Mouse (Mus musculus) left cerebral cortex, postnatal 4 days (tissue): ENCODE results near the gene Gsg1l. TPM values are rescaled to one million over a fixed set of nuclear protein-coding genes. Genes with fewer than 3 reads are reported as not detected.

Experiments used
- DNase-seq: peaks from one replicate; pipeline ENCODE4 v3.0.0-alpha.2; 2022
- intact Hi-C: fragments of 180-260 bp; cut with DNase I; formaldehyde crosslinking; loops from one replicate; pipeline ENCODE4 v1.15.1; 2025
- total RNA-seq, 2 experiments: library from RNA; stranded (reverse); gene quantifications; 2 replicates each; pipeline ENCODE4 v1.2.3; 2021

The Gsg1l gene
- 10 to 100 TPM; 16.4 to 19.2 TPM for total RNA-seq

DNA sequence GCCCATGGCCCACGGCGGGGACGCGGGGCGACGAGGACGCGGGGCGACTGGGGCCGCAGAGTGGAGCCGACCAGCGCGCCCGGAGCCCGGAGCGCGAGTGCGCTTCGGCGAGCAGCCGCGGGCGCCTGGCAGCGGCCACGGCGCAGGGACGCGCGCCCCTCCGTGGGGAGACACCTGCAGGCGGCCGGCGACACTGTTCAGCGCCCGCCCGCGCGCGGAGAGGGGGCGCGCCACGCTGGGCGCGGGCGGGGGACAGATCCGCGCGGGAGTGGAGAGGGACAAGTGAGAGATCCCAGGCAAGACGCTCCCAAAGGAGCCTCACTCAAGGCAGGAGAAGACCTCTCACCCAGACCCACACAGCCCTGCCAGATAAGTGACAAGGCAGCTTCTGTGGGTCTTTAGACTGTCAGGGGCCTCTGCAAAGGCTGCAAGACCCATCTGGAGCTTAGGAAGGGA, at the start of gene Gsg1l:
TSS of gene Gsg1l (minus strand) at position 126 of the 456 bp plus-strand sequence.
- intact Hi-C loops, result loop anchor here (10.0 kb wide), 4 partner anchors 248 to 408 kb away; no protein-coding TSS in a partner anchor
- DNase-seq, result peak; percentile 36

DNA sequence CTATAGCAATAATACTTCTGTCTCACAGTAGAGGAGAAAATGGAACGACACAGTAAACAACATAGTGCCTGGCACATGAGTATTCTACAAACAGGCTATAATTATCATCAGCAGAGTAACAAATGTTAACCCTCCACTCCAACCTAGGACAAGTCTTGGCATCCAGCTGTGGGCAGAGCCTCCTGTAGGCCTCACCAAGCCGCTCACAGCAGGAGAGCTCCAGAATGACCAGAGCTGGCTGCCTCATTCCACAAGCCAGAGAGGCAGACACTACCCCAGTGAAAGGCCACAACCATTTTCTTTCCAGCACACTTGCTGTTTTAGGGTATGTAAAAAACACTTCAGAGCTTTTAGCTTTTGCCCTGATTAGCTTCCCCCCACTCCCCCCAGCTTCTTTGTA, 45.5 kb upstream of the Gsg1l start:
- intact Hi-C loops, result no loop called here
- no peak for DNase-seq

- no peak for DNase-seq
- intact Hi-C loops, result no loop called here
Observed at GRCm38 (mm10) chr7:126126502-126126901, 44.3 kb upstream of the Gsg1l start.

- intact Hi-C loops, result no loop called here
- DNase-seq, result no peak
Observed at GRCm38 (mm10) chr7:126121533-126121932, 39.3 kb upstream of the Gsg1l start.

DNA sequence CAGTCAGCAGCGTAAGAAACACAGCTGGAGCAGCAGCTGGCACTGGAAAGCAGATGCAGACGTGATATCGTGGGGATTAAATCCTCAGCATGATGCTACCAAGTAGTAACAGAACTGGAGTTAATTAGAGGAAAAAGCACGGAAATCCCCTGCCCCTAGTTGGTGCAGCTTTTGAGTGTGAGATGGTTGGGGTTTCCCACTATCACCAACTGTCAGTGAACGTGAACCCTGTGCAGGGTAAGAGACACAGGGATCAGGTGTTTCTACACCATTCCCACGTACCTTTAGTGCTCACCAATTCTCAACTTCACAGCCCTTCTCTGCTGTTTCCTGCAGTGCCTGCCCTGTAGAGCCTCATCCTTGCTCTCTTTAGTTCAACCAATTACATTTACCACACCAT, 37.6 kb upstream of the Gsg1l start:
- intact Hi-C loops, result loop anchor here (10.0 kb wide), 1 partner anchor 435 kb away; no protein-coding TSS in a partner anchor
- no peak for DNase-seq

GRCm38 (mm10) chr7:126113263-126113662, 31.1 kb upstream of the Gsg1l start:
- intact Hi-C loops, result loop anchor here (10.0 kb wide), 1 partner anchor 428 kb away; no protein-coding TSS in a partner anchor

DNA sequence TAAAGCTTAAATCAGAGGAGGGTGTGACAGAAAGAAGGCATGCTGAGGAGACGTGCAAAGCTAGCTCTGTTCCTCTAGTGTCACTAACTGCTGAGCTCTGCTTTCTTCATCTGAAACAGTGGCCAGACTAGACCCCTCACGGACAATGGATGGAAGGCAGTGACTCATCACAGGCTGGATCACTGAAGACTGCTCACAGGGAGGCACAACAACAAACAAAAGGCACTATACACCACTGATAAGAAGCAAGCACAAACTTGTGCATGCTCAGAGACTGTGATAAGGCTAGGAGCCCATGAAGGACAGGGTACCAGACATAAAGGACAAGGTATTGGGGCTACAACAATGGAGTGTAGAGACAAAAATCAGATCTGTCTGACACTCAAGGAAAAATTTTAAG, 29.0 kb upstream of the Gsg1l start:
- intact Hi-C loops, result loop anchor here (10.0 kb wide), 1 partner anchor 426 kb away; no protein-coding TSS in a partner anchor
- DNase-seq, result no peak

More at GRCm38 (mm10) chr7:126113263-126113662, 31.1 kb upstream of the Gsg1l start:
- DNase-seq, result no peak

GRCm38 (mm10) chr7:126109898-126110297, 27.7 kb upstream of the Gsg1l start:
- intact Hi-C loops, result loop anchor here (10.0 kb wide), 1 partner anchor 425 kb away; no protein-coding TSS in a partner anchor
- DNase-seq, result no peak

GRCm38 (mm10) chr7:126100440-126100839, 18.2 kb upstream of the Gsg1l start:
- no peak for DNase-seq
- intact Hi-C loops, result no loop called here

DNA sequence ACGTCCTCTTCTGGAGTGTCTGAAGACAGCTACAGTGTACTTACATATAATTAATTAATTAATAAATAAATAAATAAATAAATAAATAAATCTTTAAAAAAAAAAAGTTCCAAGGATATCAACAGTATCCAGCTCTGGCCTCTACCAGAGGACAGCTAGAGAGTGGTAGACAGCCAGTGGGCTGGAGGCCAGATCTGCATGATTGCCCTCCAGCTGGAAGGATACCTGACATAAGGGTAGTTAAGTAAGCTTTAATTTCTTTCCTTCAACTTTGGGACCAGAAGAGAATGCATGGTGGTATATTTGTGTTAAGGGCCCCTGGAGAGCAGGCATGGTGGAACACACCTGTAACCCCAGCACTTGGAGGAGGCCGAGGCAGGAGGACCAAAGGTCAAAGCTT, 17.6 kb upstream of the Gsg1l start:
- intact Hi-C loops, result no loop called here
- no peak for DNase-seq

- no peak for DNase-seq
- intact Hi-C loops, result no loop called here
Observed at GRCm38 (mm10) chr7:126099163-126099775, 17.1 kb upstream of the Gsg1l start.

- intact Hi-C loops, result no loop called here
- no peak for DNase-seq
Observed at GRCm38 (mm10) chr7:126097219-126097915, 15.2 kb upstream of the Gsg1l start.

DNA sequence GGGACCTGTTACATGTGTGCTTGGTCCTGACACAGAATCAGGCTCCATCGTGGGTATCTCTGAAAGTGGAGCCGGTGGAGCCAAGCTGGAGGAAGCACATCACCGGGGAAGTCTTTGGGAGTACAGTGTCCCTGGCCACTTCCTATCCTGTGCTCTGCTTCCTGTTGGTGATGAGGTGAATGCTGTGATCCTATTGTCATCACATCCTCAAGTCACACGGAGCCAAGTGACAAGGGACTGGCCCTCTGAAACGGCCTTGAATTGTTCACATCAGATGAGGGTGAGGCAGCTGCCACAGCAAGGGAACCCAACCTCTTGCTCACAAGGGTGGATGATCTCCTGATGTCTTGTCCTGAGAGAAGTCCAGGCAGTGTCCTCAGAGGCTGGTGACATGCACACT, 14.4 kb upstream of the Gsg1l start:
- intact Hi-C loops, result no loop called here
- DNase-seq, result no peak

- intact Hi-C loops, result no loop called here
Observed at GRCm38 (mm10) chr7:126094738-126095137, 12.5 kb upstream of the Gsg1l start.

DNA sequence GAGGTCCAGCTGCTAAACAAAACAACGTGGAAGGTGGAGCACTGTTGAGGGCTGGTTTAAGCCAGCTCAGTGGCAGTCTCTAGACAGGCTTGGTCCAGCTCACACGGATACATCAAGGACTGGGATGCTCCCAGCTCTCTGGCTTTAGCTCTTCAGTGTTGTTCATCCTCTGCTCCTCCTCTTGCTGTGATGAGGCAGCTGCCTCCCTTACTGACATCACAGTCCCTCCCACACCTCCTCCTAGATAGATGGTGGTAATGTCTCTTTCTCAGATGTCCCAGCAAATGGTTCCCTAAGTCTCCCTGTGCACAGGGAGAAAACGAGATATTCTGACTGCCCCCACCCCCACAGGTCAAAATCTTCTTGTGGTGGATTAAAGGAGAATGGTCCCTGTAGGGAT, 11.0 kb upstream of the Gsg1l start:
- intact Hi-C loops, result no loop called here
- no peak for DNase-seq

More at GRCm38 (mm10) chr7:126094738-126095137, 12.5 kb upstream of the Gsg1l start:
- no peak for DNase-seq

GRCm38 (mm10) chr7:126089782-126090181, 7.6 kb upstream of the Gsg1l start:
- intact Hi-C loops, result loop anchor here (10.0 kb wide), 4 partner anchors 255 to 415 kb away; no protein-coding TSS in a partner anchor

GRCm38 (mm10) chr7:126088155-126088554, 5.9 kb upstream of the Gsg1l start:
- intact Hi-C loops, result loop anchor here (10.0 kb wide), 4 partner anchors 253 to 413 kb away; no protein-coding TSS in a partner anchor
- peak; percentile 29 for DNase-seq

More at GRCm38 (mm10) chr7:126089782-126090181, 7.6 kb upstream of the Gsg1l start:
- peak; percentile 67 for DNase-seq

DNA sequence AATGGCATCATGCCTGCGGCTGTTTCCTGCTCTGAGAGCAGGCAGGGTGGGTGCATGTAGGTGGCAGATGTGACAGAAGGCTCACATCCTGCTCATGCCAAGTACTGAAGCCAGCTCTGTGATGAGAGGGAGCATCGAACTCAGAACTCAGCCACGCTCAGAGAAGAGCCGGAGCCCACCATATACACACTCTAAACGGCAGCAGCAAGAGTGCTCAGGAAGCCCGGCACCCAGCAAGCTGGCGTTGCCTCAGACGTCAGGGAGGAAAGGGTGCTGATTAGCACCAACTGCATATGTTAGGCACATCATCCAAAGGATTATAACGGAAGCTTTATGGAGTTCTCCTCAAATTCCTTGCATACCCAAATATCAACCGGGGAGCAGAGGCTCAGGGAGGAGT, 5.4 kb upstream of the Gsg1l start:
- intact Hi-C loops, result loop anchor here (10.0 kb wide), 4 partner anchors 253 to 413 kb away; no protein-coding TSS in a partner anchor
- peak; percentile 26 for DNase-seq

DNA sequence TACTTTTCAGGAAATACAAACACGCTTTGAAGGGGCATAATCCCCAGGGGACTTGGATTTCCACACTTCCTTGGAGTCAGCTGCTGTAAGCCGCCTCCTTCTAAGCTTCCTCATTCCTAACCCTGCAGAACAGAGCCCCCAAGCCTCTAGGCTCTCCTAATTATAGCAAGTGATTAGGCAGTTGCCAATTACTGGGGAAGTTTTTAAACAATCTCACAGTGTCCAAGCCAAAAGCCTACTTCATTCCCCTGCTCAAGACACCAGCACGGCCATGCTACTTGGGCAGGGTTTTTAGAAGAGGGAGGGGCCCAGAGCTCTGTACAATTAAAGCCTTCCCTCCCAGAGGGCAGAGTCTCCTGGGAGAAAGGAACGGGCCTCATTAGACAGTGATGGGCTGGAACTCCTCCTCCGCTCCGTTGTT, 4.1 kb upstream of the Gsg1l start:
- intact Hi-C loops, result loop anchor here (10.0 kb wide), 4 partner anchors 252 to 412 kb away; no protein-coding TSS in a partner anchor
- DNase-seq, result no peak

GRCm38 (mm10) chr7:126085154-126085553, 2.9 kb upstream of the Gsg1l start:
- no peak for DNase-seq
- intact Hi-C loops, result loop anchor here (10.0 kb wide), 4 partner anchors 250 to 410 kb away; no protein-coding TSS in a partner anchor

GRCm38 (mm10) chr7:126083980-126084348, 1.8 kb upstream of the Gsg1l start:
- intact Hi-C loops, result loop anchor here (10.0 kb wide), 4 partner anchors 249 to 409 kb away; no protein-coding TSS in a partner anchor

More at GRCm38 (mm10) chr7:126083980-126084348, 1.8 kb upstream of the Gsg1l start:
- DNase-seq, result no peak
